Comparison of ENCODE assay signal across 8 mouse cellular contexts in the genomic region with DNA sequence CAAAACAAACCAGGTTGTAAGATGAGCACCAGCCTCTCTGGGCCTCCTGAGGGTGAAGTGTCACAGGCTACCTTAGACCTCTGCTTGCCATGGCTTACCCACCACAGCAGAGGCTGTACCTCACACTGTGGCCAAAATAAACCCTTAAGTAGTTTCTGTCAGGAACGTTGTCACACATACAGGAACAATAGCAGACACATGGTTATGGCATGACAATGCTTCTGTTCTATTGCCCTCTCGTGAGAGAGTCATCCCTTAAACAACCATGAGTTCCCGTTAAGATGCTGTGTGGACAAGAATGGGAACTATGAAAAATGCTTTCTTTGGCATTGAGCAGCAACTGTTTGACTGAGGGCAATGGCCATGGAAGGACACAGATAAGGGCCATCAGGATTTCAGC. TPM values are rescaled to one million over a fixed set of nuclear protein-coding genes. Genes with fewer than 3 reads are reported as not detected.
DNase-seq lines count a peak whose midpoint lies in the region; ATAC-seq and TF ChIP-seq lines count a peak whose summit lies in the region.

A gene (plus strand): TSS at position 301 of the 400 bp plus-strand sequence.

- DNase-seq in neural tube, embryonic 11.5 days (ENCODE audit: low spot score): no peak
- no peak for DNase-seq in neural tube, embryonic 10.5 days (ENCODE audit: extremely low spot score, low spot score)
- no peak for DNase-seq in hindbrain, embryonic 10.5 days (ENCODE audit: low spot score)
- no peak for DNase-seq in liver, embryonic 14.5 days (ENCODE audit: low read depth in 3 of 3, low spot score in 3 of 3)
- no peak for DNase-seq in embryo, embryonic 9.5 days (ENCODE audit: extremely low spot score)
- DNase-seq in frontal cortex, postnatal 25 days (ENCODE audit: low spot score in 2 of 2): no peak
- DNase-seq in thymus, postnatal 14 days: no peak

- no peak for TF ChIP-seq EP300 in liver, embryonic 14.5 days (IDR thresholded peaks at IDR 0.05; ENCODE audit: low read depth)

- no peak for TF ChIP-seq CTCF in liver, embryonic 14.5 days (IDR thresholded peaks at IDR 0.05; ENCODE audit: low read depth)

- no peak for ATAC-seq in neural tube, embryonic 11.5 days (ENCODE audit: insufficient read depth, low FRiP score, low TSS enrichment)
- no peak for ATAC-seq in embryonic facial prominence, embryonic 15.5 days (ENCODE audit: insufficient number of reproducible peaks, low FRiP score, low TSS enrichment, low read depth)
- ATAC-seq in liver, embryonic 14.5 days (ENCODE audit: insufficient read depth): no peak

- H3K9ac ChIP-seq in neural tube, embryonic 11.5 days (ENCODE audit: low read length): peak within 1 kb of the TSS; percentile 89
- H3K9ac ChIP-seq in embryonic facial prominence, embryonic 15.5 days: peak within 1 kb of the TSS; percentile 57
- peak within 1 kb of the TSS; percentile 51 for H3K9ac ChIP-seq in liver, embryonic 14.5 days (replicated peaks)

- WGBS in neural tube, embryonic 11.5 days: 85% methylated on average over 3 of the region's 3 CpGs
- 86% methylated on average over 3 of the region's 3 CpGs for WGBS in embryonic facial prominence, embryonic 15.5 days
- 88% methylated on average over 3 of the region's 3 CpGs for WGBS in hindbrain, embryonic 10.5 days
- WGBS in liver, embryonic 14.5 days (ENCODE audit: insufficient replicate concordance): 52% methylated on average over 3 of the region's 3 CpGs

- H3K9me3 ChIP-seq in neural tube, embryonic 11.5 days (ENCODE audit: control insufficient read depth, low read length): no peaks in the 10 kb centered on the region
- H3K9me3 ChIP-seq in embryonic facial prominence, embryonic 15.5 days (replicated peaks): no peaks in the 10 kb centered on the region
- no peaks in the 10 kb centered on the region for H3K9me3 ChIP-seq in hindbrain, embryonic 10.5 days
- no peaks in the 10 kb centered on the region for H3K9me3 ChIP-seq in liver, embryonic 14.5 days (ENCODE audit: control insufficient read depth, low read length)

- peak within 1 kb of the TSS; percentile 72 for H3K4me3 ChIP-seq in neural tube, embryonic 11.5 days (ENCODE audit: low read depth, low read length)
- peak within 1 kb of the TSS; percentile 74 for H3K4me3 ChIP-seq in embryonic facial prominence, embryonic 15.5 days (replicated peaks)
- peak within 1 kb of the TSS; percentile 78 for H3K4me3 ChIP-seq in hindbrain, embryonic 10.5 days
- H3K4me3 ChIP-seq in liver, embryonic 14.5 days (ENCODE audit: insufficient read depth in 1 of 2, low read depth in 2 of 2, low read length in 2 of 2): peak within 1 kb of the TSS; percentile 49 to 54

- peaks cover 4% of the 10 kb centered on the region; the same call in 1 of the 2 replicates for H3K4me1 ChIP-seq in neural tube, embryonic 11.5 days (ENCODE audit: control insufficient read depth, insufficient read depth, low read length)
- H3K4me1 ChIP-seq in embryonic facial prominence, embryonic 15.5 days: peaks cover 6% of the 10 kb centered on the region; the same call in 1 of the 2 replicates
- H3K4me1 ChIP-seq in hindbrain, embryonic 10.5 days (replicated peaks): peaks cover 10% of the 10 kb centered on the region
- H3K4me1 ChIP-seq in liver, embryonic 14.5 days (replicated peaks; ENCODE audit: control insufficient read depth in 2 of 2, insufficient read depth in 2 of 2, low read length in 1 of 2): no peaks in the 10 kb centered on the region

- H3K27me3 ChIP-seq in neural tube, embryonic 11.5 days (ENCODE audit: control insufficient read depth, insufficient read depth, low read length): no peaks in the 10 kb centered on the region
- no peaks in the 10 kb centered on the region for H3K27me3 ChIP-seq in embryonic facial prominence, embryonic 15.5 days
- H3K27me3 ChIP-seq in hindbrain, embryonic 10.5 days (ENCODE audit: insufficient read depth, poor library complexity, severe bottlenecking): no peaks in the 10 kb centered on the region
- peaks cover 10% of the 10 kb centered on the region for H3K27me3 ChIP-seq in liver, embryonic 14.5 days (ENCODE audit: control insufficient read depth, insufficient read depth, low read length)

- H3K27ac ChIP-seq in neural tube, embryonic 11.5 days (ENCODE audit: low read depth, low read length): peak within 1 kb of the TSS; percentile 80
- H3K27ac ChIP-seq in embryonic facial prominence, embryonic 15.5 days (replicated peaks): peak within 1 kb of the TSS; percentile 85
- peak within 1 kb of the TSS; percentile 96 for H3K27ac ChIP-seq in hindbrain, embryonic 10.5 days
- H3K27ac ChIP-seq in liver, embryonic 14.5 days: no peak within 1 kb of the TSS

- H3K36me3 ChIP-seq in neural tube, embryonic 11.5 days (ENCODE audit: control insufficient read depth, insufficient read depth, low read length): no peaks in the 10 kb centered on the region
- H3K36me3 ChIP-seq in embryonic facial prominence, embryonic 15.5 days: no peaks in the 10 kb centered on the region
- H3K36me3 ChIP-seq in hindbrain, embryonic 10.5 days: peaks cover 9% of the 10 kb centered on the region; the same call in 1 of the 2 replicates
- H3K36me3 ChIP-seq in liver, embryonic 14.5 days (replicated peaks; ENCODE audit: control insufficient read depth, insufficient read depth, low read depth): no peaks in the 10 kb centered on the region

- peak within 1 kb of the TSS; percentile 51 for H3K4me2 ChIP-seq in neural tube, embryonic 11.5 days (ENCODE audit: low read depth)
- H3K4me2 ChIP-seq in embryonic facial prominence, embryonic 15.5 days (replicated peaks): peak within 1 kb of the TSS; percentile 66
- peak within 1 kb of the TSS; percentile 63 for H3K4me2 ChIP-seq in liver, embryonic 14.5 days (ENCODE audit: low read depth)

RNA-seq across cellular contexts. Expression of the gene that starts here (rescaled TPM):
- polyA plus RNA-seq in neural tube, embryonic 11.5 days (2014; fragmentation: Nextera tagmentation; extraction: Ambion mirVana): 38.0 and 40.8 TPM in 2 replicates
- 37.4 and 41.1 TPM in 2 replicates for polyA plus RNA-seq in embryonic facial prominence, embryonic 15.5 days (2015; fragmentation: Nextera tagmentation; extraction: Ambion mirVana)
- polyA plus RNA-seq in hindbrain, embryonic 10.5 days (2016; fragmentation: Nextera tagmentation; extraction: Ambion mirVana): 30.5 and 33.0 TPM in 2 replicates
- polyA plus RNA-seq in liver, embryonic 14.5 days (2012; rRNA removed): 3.7 and 4.9 TPM in 2 replicates
- 8.2 and 8.4 TPM in 2 replicates for polyA plus RNA-seq in liver, embryonic 14.5 days (2014; fragmentation: Nextera tagmentation; extraction: Ambion mirVana)
